Mouse (Mus musculus): Measurements from ENCODE around the gene D630003M21Rik. TPM values are rescaled to one million over a fixed set of nuclear protein-coding genes. Genes with fewer than 3 reads are reported as not detected.
A peak's percentile ranks its signal among the peaks of the same experiment; 100 is the strongest.

Gene D630003M21Rik
- total and polyA plus RNA-seq, 2 experiments from 2014 or later = 1.1 to 5.5 TPM

DNA sequence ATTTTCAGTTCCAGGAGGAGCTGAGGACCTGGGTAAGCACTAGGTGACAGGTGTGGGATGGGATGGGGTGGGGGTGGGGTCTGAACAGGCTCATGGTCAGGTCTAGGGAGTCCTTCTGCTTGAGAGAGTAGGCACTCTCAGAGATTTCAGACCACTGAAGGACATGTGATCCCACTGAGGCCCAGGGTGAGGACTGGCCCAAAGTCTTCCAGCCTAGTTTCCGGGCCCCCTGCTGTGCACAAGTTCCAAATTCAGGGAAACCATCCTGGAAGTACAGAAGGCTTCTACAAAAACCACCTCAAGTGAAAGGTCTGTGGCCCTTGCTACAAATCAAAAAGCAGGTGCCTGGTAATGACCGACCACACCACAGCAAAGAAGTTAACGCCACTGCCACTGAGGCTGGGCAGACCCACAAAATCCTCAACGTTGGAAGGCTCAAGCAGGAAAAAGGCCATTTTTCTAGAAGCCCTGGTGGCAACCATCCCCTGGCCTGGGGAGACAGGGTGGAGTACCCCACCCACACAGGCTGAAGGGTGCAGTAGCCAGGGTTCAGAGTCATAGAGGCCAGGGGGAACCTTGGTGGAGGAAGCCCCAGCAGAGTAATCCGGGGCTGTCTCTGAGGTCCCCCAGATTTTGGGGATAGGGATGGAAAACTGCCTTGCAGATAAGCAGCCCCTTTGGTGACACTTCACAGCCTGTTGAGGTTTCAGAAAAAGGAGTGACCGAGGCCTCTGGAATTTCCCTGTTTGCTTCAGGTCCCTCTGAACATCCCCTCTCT lies 84.1 kb downstream of the D630003M21Rik start:
- Histone ChIP-seq H3K4me1 (ENCODE audit: insufficient read depth, low read length) (no peaks in the 10 kb centered on the region), H3K4me2 (ENCODE audit: low read depth, low read length, poor library complexity, severe bottlenecking) (no peak overlapping the region), H3K27ac (ENCODE audit: low read depth, low read length) (no peak overlapping the region), H3K27me3 (ENCODE audit: insufficient read depth, low read length) (peaks cover 5% of the 10 kb centered on the region; the same call in 1 of the 2 replicates), H3K9ac (replicated peaks; ENCODE audit: low read length, poor library complexity, severe bottlenecking) (no peak overlapping the region), H3K36me3 (ENCODE audit: insufficient read depth, low read length) (no peaks in the 10 kb centered on the region), H3K4me3 (ENCODE audit: low read depth, low read length) (no peak overlapping the region), H3K9me3 (ENCODE audit: low read length) (no peaks in the 10 kb centered on the region)
- no peak for TF ChIP-seq CTCF (IDR thresholded peaks at IDR 0.05)
- DNase-seq (ENCODE audit: low spot score) (no peak), ATAC-seq (ENCODE audit: low FRiP score) (no peak)
- 89% methylated on average over 6 of the region's 6 CpGs for WGBS

DNA sequence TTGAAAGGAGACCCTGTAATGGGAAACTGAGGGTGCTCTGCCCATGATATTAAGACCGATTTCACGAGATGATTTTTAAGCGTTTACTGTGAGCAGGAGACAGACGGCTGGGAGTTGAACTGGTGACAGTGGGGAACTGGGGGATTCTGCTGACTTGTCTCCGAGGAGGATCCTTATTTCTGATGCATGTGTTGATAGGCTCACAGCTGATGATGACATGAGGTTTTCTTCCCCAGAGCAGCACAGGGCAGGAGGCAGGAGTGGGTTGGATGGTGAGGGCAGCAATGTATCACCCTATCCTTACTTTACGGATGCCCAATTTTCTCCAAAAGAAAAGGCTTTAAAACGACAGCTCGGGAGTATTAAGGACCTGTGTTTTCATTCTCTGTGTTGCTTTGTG lies 84.8 kb downstream of the D630003M21Rik start:
- Histone ChIP-seq H3K4me2 (ENCODE audit: low read depth, low read length, poor library complexity, severe bottlenecking) (no peak overlapping the region), H3K4me1 (ENCODE audit: insufficient read depth, low read length) (no peaks in the 10 kb centered on the region), H3K36me3 (ENCODE audit: insufficient read depth, low read length) (no peaks in the 10 kb centered on the region), H3K27me3 (ENCODE audit: insufficient read depth, low read length) (peaks cover 5% of the 10 kb centered on the region; the same call in 1 of the 2 replicates), H3K4me3 (ENCODE audit: low read depth, low read length) (no peak overlapping the region), H3K27ac (ENCODE audit: low read depth, low read length) (no peak overlapping the region), H3K9ac (replicated peaks; ENCODE audit: low read length, poor library complexity, severe bottlenecking) (no peak overlapping the region), H3K9me3 (ENCODE audit: low read length) (no peaks in the 10 kb centered on the region)
- no peak for DNase-seq (ENCODE audit: low spot score)
- WGBS = 41% methylated on average over 8 of the region's 8 CpGs
- ATAC-seq (ENCODE audit: low FRiP score) = no peak
- TF ChIP-seq CTCF (IDR thresholded peaks at IDR 0.05) = no peak

DNA sequence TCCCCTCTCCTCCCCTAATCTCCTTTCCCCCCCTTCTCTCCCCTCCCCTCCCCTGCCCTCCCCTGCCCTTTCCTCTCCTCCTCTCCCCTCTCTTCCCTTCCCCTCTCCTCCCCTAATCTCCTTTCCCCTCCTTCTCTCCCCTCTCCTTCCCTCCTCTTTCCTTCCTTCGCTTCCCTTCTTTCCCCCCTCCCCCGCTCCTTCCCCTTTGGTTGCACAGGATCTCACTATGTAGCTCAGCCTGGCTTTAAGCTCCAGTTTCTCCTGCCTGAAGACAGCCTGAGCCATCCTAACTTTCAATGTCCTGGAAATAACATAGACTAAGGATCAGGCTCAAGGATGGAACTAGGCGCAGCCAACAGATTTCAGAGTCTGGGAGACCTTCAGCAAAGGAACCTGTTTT lies 85.2 kb downstream of the D630003M21Rik start:
- Histone ChIP-seq H3K4me3 (ENCODE audit: low read depth, low read length) (no peak overlapping the region), H3K27me3 (ENCODE audit: insufficient read depth, low read length) (peaks cover 5% of the 10 kb centered on the region; the same call in 1 of the 2 replicates), H3K9me3 (ENCODE audit: low read length) (no peaks in the 10 kb centered on the region), H3K4me2 (ENCODE audit: low read depth, low read length, poor library complexity, severe bottlenecking) (no peak overlapping the region), H3K27ac (ENCODE audit: low read depth, low read length) (no peak overlapping the region), H3K4me1 (ENCODE audit: insufficient read depth, low read length) (no peaks in the 10 kb centered on the region), H3K9ac (replicated peaks; ENCODE audit: low read length, poor library complexity, severe bottlenecking) (no peak overlapping the region), H3K36me3 (ENCODE audit: insufficient read depth, low read length) (no peaks in the 10 kb centered on the region)
- no peak for ATAC-seq (ENCODE audit: low FRiP score)
- WGBS = 50% methylated on average over 3 of the region's 3 CpGs
- TF ChIP-seq CTCF (IDR thresholded peaks at IDR 0.05) = no peak
- no peak for DNase-seq (ENCODE audit: low spot score)

DNA sequence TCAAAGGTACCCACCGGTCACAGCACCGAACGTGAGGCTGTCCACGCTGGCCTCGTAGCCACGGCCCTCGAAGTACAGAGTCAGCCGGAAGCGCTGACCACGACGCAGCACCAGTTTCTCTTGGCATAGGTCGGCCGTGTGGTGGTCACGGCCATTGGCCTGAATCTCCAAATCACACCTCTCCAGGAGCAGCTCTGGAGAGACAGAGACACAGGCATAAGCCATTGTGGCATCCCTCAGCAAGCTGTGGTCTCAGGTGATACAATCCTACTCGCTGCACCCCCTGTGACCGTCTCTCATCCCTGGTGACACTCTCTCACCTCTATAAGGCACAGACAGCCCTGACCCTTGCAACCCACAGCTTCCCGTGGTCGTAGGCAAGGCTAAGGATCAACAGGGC lies 86.0 kb downstream of the D630003M21Rik start:
- WGBS = 79% methylated on average over 18 of the region's 18 CpGs
- no peak for DNase-seq (ENCODE audit: low spot score)
- H3K4me1 ChIP-seq (ENCODE audit: insufficient read depth, low read length) = no peaks in the 10 kb centered on the region
- peaks cover 5% of the 10 kb centered on the region; the same call in 1 of the 2 replicates for H3K27me3 ChIP-seq (ENCODE audit: insufficient read depth, low read length)
- no peak for ATAC-seq (ENCODE audit: low FRiP score)
- H3K4me2 ChIP-seq (ENCODE audit: low read depth, low read length, poor library complexity, severe bottlenecking) = no peak overlapping the region
- TF ChIP-seq CTCF (IDR thresholded peaks at IDR 0.05) = no peak
- H3K27ac ChIP-seq (ENCODE audit: low read depth, low read length) = no peak overlapping the region
- H3K4me3 ChIP-seq (ENCODE audit: low read depth, low read length) = no peak overlapping the region
- H3K9me3 ChIP-seq (ENCODE audit: low read length) = no peaks in the 10 kb centered on the region
- H3K9ac ChIP-seq (replicated peaks; ENCODE audit: low read length, poor library complexity, severe bottlenecking) = 0 out of 2 replicates have a peak overlapping the region, but pooled peaks have one; percentile 19
- no peaks in the 10 kb centered on the region; the same call in 1 of the 2 replicates for H3K36me3 ChIP-seq (ENCODE audit: insufficient read depth, low read length)

DNA sequence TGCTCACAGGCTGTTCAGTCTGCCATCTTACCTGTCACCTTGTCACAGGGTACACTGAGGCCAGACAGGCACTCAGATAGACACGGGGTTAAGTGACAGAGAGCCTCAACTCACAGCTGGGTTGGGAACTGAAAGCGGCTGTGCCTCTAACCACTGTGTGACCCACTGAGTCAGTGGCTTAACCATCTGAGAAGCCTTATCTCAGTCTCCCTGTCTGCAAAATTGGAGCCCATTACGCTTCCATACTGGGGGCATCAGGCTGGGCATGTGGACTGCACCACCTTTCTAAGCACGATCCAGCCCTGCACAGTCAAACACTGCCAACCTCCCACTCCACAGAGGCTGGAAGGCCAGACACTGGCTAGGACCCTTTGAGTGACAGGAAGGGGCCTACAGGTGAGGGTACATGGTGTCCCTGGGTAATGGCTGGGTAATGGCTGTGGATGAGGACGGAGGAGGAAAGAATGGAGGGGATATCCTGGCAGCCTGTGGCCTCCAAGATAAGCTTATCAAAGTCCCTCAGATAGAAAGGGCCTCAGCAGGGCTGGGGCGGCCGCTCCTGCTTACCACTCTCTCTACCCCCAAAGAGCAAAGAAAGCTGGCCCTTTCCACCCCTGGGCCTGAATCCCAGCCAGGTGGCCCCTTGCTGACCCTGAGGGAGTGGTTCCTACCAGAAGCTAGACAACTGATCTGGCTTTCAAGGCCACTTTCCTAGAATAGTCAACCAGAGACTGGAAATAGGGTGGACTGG lies 87.2 kb downstream of the D630003M21Rik start:
- no peak for TF ChIP-seq CTCF (IDR thresholded peaks at IDR 0.05)
- WGBS = 89% methylated on average over 7 of the region's 7 CpGs

DNA sequence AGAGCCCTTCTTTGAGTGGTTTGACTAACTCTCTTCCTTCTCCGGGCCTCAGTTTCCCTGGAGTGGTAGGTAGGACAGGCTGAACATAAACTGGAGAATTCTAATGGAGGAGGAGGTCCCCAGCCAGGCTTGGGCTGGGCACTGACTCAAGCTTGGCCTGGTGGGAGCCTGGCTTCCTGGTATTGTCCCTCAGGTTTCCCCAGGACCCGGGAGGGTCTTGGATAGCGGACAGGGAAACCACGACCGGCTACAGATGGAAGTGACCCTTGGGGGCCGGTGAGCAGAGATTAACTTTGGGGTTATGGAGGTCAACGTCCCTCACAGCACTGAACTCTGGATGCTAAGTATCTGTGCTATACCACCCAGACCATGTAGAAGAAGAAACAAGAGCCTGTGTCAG lies 87.8 kb downstream of the D630003M21Rik start:
- Histone ChIP-seq H3K4me1 (ENCODE audit: insufficient read depth, low read length) (no peaks in the 10 kb centered on the region), H3K4me2 (ENCODE audit: low read depth, low read length, poor library complexity, severe bottlenecking) (no peak overlapping the region), H3K27me3 (ENCODE audit: insufficient read depth, low read length) (peaks cover 5% of the 10 kb centered on the region; the same call in 1 of the 2 replicates), H3K9ac (replicated peaks; ENCODE audit: low read length, poor library complexity, severe bottlenecking) (no peak overlapping the region), H3K27ac (ENCODE audit: low read depth, low read length) (no peak overlapping the region), H3K9me3 (ENCODE audit: low read length) (no peaks in the 10 kb centered on the region), H3K36me3 (ENCODE audit: insufficient read depth, low read length) (no peaks in the 10 kb centered on the region; the same call in 1 of the 2 replicates), H3K4me3 (ENCODE audit: low read depth, low read length) (no peak overlapping the region)
- TF ChIP-seq CTCF (IDR thresholded peaks at IDR 0.05) = no peak
- ATAC-seq (ENCODE audit: low FRiP score) (no peak), DNase-seq (ENCODE audit: low spot score) (no peak)
- 74% methylated on average over 7 of the region's 7 CpGs for WGBS

More for the DNA sequence above, 87.2 kb downstream of the D630003M21Rik start:
- no peaks in the 10 kb centered on the region for H3K9me3 ChIP-seq (ENCODE audit: low read length)
- H3K36me3 ChIP-seq (ENCODE audit: insufficient read depth, low read length) = no peaks in the 10 kb centered on the region; the same call in 1 of the 2 replicates
- H3K9ac ChIP-seq (replicated peaks; ENCODE audit: low read length, poor library complexity, severe bottlenecking) = no peak overlapping the region
- H3K27me3 ChIP-seq (ENCODE audit: insufficient read depth, low read length) = peaks cover 5% of the 10 kb centered on the region; the same call in 1 of the 2 replicates
- no peak for DNase-seq (ENCODE audit: low spot score)
- no peak for ATAC-seq (ENCODE audit: low FRiP score)
- H3K4me2 ChIP-seq (ENCODE audit: low read depth, low read length, poor library complexity, severe bottlenecking) = no peak overlapping the region
- no peak overlapping the region for H3K27ac ChIP-seq (ENCODE audit: low read depth, low read length)
- no peaks in the 10 kb centered on the region for H3K4me1 ChIP-seq (ENCODE audit: insufficient read depth, low read length)
- no peak overlapping the region for H3K4me3 ChIP-seq (ENCODE audit: low read depth, low read length)

All from midbrain, postnatal 0 days (tissue).